Mouse (Mus musculus): ENCODE data around the gene Arl3.

The Arl3 gene

DNA sequence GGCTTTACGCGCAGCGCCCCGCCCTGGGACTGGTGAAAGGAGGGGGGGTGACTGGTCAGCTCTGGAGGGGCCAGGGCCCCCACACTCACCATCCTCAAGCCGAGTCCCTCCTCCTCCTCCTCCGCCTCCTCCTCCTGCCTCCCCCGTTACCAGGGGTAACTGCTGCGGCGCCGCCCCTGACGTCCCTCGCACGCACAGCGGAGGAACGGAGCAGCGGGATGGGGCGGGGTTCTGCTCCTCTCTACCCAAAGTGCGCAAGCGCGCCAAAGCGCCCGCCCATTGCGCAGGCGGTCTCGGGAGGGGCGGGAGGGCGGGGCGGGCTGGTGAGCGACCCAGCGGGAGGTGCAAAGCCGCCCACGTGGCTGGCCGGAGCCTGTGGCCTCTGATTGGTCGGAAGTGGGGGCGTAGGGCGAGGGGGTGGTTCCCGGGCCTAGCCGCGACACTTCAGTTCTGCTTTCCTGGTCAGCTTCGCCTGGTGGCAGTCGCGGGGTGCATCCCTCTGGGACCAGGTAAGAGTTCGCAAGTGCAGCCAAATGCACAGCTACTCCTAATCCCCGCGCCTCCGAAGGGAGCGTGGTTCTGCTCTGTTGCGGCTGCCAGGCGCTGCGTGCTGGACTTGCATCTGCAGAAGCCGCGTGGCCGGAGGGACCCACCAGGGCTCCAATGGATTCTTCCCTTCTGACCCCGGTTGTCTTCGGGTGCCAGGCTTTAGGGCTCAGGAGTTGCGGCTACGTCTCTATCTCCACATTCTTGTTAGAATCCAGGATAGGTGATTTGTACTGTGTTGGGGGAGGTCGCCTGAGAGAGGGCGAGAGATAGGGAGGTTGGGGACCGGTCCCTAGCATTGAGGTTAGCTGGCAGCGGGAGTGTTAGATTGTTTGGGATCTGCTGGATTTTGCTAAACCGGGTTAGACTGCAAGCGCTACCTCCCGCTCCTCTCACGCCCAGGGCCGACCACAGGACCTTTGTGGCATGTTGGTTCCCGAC, at the start of gene Arl3, which contains the start of gene Sfxn2:
Gene Arl3, minus strand, starts transcription at position 248 of the 987 bp plus-strand sequence.
Gene Sfxn2, plus strand, starts transcription at position 415 of the 987 bp plus-strand sequence.
- DNase-seq (ENCODE audit: low read depth, low spot score): peak; percentile 95

DNA sequence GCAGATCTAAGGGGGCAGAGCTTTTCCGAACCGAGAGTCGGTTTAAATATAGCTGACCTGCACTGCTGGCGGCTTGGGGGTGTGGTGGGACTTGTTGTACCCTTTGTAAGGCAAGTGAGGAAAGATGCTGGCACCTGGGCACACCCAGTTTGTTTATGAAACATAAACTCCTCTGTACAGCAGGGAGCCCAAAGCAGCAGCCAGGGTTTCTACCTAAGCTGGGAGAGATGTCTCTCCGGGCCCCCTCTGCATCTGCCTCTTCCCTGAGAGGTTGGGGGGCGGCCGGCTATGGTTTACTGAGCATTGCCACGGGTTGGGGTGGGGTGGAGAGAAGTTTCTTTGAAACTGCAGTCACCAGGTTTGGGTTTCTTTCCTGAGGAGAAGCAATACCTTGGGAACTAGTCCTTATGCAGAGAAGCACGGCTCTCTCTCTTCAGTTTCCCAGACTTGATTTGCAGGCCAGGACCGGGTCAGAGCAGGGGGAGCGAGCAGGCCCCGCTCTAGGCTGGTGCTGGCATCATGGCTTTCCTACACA, 49.7 kb upstream of the Arl3 start:
- DNase-seq (ENCODE audit: low read depth, low spot score): no peak

DNA sequence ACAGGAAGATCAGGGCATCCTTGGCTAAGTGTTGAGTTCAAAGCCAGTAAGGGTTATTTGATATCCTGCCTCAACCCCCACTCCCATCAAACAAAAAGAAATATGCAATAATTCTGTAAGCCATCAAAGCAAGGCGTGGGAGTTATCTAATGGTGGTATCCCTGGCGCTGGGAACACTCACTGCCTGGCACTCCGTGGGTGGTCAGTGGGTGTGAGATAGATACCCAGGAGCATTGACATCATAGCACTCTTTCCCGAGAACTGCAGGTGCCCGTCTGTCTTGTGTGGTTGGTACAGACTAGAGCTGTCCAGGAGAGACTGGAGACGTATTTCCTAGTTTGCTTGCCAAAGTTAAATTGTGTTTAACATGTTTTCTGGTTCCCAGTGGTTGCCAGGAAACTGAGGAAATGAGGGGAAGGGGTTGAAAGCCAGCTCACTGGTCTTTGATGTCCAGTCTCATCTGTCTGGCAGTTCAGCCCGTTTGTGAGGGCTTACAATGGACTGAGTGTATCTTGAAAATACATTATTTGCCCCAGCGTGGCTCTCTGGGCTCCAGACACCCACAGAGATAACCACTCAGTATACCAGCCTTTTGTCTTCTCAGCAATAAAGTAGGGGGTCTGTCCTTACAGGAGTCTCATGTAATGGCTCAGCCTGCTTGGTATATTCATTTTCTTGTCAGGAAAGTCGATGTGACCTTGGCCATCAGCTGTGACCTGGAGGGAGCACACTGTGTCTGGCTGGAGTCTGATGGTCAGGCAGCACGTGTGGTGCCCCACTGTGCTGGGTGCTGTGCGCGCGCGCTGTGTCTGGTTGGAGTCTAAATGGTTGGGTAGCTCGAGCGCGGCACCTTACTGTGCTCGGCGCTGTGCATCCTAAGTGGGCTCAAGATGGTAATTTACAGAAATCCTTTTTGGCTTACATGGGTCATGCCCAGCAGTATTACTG, 48.5 kb upstream of the Arl3 start:
- DNase-seq (ENCODE audit: low read depth, low spot score): no peak

DNA sequence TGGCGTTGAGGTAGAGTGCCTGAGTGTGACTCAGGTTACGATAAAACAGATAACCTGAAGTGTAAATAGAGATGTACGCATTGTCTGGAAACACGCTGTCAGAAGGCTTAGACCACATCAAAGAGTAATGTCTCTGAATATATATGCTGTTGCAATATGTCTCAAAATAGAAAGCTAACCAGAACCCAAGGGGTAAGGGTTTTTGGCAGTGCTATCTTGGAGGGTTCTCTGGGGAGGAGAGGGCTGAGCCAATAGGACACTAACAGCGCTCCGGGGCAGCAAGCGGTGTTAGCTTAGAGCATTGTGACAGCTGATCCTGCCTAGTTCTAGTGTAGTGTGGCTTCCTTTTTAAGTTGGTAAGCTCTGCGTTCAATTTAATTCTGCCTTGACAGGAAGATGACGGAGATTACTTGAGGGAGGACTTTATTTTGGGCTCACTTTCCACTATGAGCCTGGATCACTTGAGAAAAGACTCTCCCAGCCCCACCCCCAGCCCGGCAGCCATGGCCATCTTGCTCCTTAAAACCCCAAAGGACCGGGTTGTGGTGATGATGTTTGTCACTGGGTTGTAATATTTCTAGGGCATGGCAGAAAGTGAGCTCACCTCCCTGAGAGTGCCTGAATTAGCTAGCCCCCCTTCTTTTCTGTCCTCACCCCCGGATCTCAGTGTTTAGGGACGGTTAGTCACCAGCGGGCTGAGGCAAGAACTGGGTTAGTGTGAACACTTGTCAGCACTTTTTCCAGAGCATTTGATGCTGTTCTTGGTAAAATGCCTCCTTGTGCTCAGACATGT, 47.2 kb upstream of the Arl3 start:
- peak; percentile 79 for DNase-seq (ENCODE audit: low read depth, low spot score)

DNA sequence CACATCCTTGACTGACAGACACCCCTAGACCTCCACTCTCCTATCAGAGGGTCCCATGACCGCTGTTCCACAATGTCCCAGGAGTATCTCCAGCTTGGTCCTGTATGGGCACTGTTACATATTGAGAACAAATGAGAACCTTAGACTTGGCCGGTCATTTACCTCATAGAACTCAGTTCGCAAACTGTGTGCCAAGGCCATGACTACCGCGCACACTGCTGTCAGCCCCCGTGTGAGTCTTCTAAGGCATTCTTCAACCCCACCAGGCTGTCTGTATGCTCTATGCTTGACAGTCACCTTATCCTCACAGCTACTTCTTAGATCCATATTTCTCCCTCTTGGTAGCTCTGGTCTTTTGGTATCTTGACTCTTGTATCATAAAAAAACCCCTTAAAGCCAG, 46.5 kb upstream of the Arl3 start:
- DNase-seq (ENCODE audit: low read depth, low spot score): no peak

DNA sequence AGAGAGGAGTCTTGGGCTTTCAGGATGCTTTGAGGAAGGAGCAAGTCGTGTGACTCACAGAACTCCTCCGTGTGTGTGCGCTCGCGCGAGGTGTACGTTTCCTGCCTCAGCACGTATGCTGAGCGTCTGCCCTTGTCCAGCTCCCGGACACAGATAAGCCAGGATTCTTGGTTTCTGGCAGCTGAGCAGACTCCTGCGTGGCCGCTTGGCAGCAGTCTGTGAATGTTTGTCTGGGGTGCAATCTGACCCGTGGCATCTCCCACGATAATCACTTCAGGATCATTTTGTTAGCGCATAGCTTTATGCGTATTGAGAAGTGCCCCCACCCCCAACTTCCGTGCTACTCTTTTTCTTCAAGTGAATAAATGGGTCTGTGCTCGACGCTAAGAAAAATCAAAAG, 46.0 kb upstream of the Arl3 start:
- no peak for DNase-seq (ENCODE audit: low read depth, low spot score)

DNA sequence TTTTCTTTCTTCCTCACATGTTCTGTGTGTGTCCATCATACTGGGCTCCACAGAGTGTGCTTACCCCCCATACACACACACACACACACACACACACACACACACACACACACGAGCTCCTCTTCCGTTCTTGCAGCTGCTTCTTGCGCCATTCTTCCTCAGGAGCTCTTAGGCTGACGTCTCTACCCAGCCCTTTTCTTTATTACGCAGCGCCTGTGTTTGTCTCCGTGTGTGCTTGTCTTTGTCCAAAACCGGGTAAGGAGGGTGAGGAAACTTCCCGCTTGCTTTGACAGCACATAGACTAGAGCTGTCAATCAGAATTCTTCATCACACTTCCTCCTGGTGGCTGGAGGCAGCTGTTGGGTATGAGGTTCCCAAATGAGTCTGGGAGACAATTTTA, 45.3 kb upstream of the Arl3 start:
- no peak for DNase-seq (ENCODE audit: low read depth, low spot score)

DNA sequence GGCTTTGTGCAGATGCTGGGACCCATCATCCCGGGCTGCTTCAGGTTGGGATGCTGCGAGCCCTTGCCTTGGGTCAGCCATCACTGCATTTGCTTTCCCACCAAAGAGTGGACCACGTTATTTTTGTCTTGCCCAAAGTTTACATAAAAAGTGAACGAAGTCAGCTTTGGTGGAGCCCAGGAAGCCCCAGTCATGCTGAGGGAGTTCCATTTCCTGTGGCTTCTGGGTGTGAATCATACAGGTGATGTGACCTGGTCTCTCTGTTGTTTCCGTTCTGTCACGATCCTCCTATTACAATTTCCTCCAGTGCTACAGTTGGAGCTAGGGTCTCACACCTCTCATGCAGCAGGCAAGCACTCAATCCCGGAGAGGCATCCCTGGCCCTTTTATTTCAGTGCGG, 44.4 kb upstream of the Arl3 start:
- no peak for DNase-seq (ENCODE audit: low read depth, low spot score)

DNA sequence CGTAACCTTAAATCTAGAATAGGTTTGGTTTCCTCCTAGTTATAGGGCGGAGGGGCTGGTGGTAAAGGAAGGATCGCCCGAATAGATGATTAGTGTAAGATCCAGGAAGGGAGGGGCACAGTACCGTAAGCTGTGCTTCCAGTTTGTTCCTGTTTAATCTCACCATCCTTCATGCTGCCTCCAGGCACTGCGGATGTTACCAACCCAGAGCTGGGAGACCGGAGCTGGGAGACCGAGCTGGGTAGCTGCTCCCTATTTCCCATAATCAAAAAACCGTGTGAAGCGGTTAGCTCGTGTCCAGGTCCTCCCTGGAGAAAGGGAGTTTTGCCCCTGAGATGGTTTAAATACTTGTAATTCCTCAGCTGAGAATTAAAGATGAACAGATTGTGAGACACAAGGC, 43.4 kb upstream of the Arl3 start:
- no peak for DNase-seq (ENCODE audit: low read depth, low spot score)

DNA sequence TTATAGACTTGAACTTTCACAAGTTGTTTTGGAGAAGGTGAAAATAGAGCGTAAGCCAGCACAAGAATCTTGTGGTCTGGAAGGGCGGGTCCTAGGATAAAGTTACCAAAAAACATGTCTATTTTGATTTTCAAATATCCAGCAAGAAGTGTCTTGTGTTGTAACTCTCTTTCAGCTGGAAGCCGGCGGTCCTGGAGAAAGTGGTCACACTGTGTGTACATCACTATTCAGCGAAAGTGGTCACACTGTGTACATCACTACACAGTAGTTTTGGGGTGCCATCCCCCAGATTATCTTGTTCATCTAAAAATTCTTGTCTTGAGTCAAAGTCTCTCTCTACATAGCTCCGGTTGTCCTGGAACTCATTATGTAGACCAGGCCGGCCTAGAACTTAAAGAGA, 35.2 kb upstream of the Arl3 start:
- DNase-seq (ENCODE audit: low read depth, low spot score): no peak

DNA sequence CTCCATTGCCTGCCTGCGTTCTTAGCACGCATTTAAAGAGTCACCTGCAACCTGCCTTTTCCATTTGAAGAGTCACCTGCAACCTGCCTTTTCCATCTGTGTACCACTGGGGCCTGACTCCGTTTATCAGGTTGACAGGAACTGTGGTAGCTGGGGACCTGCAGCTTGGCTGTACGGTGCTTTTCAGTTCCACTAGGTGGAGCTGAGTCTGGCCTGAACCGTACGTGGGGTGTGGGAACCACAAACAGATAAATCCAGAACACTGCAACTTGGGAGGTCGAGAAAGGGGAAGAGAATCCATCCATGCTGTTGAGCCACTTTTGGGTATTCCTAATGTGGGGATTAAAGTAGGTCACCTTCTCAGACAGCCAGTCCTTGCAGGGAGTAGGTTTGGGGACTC, 34.4 kb upstream of the Arl3 start:
- DNase-seq (ENCODE audit: low read depth, low spot score): no peak

DNA sequence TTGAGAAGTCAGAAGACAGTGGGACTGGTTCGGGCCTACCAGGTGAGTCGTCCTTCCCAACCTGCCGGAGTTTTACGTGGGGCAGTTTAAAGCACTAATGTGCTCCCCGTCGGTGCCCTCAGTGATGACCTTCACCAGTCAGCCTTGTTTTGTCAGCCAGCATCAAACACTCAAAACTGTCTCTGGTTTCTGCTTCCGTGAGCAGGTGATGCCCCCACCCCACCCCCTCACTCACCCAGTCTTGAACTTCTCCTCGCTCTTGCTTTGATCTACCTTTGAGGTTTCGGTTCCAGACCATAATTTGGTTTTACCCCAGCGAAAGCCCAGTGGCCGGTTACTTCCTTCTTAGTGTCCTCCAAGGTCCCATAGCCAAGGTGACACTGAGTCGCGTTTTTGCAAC, 33.7 kb upstream of the Arl3 start:
- no peak for DNase-seq (ENCODE audit: low read depth, low spot score)

DNA sequence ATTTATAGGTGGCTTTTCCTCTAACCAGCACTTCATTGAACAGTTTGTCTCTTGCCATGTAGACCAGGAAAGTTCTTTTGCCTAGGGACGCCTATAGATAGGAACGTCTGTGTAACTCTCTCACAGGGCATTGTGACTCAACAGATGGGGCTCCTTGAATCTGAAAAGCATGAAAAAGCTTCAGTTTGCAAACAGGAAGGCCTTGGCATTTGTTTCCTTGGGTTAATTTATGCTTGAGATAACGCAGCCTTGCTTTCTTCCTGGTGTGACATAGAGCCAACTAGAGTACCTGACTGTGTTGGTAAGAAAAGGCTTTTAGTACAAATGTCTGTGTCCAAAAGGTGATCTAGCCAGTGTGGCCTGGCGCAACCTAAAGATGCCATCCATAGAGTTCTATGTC, 29.4 kb upstream of the Arl3 start:
- DNase-seq (ENCODE audit: low read depth, low spot score): no peak

DNA sequence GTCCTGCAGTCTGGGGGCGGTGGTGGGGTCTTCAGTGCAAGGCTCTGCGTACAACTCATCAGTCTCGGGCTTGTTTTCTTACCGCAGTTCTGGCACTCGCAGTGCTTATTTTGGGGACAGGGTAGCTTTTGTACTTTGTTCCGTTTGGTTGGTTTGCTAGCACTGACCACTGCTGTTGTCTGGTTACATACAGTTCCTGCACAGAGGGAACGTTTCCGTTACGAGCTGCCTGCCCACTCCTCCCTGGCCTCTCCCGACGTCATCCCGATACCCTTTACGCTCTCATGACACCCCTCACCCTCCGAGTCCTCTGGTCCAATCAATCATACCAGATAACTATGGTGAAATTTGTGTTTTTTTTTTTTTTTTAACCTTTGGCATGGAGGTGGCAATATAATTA, 28.5 kb upstream of the Arl3 start:
- DNase-seq (ENCODE audit: low read depth, low spot score): no peak

DNA sequence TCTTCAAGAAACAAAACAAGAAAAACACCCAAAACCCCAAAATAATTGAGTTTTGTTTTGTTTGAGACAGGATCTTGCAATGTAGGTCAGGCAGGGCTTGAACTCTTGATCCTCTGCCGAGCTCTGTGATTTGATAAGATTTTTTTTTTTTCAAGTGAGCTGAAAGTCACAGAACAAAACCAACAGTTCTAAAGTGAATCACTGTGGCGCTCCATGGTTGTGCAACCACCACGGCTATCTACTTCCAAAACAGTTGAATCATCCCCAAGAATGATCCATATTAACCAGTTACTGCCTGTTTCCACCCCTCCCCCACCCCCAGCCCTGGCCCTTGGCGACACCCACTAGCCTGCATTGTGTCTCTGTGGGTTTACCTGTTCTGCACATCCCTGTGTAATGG, 27.4 kb upstream of the Arl3 start:
- DNase-seq (ENCODE audit: low read depth, low spot score): no peak

DNA sequence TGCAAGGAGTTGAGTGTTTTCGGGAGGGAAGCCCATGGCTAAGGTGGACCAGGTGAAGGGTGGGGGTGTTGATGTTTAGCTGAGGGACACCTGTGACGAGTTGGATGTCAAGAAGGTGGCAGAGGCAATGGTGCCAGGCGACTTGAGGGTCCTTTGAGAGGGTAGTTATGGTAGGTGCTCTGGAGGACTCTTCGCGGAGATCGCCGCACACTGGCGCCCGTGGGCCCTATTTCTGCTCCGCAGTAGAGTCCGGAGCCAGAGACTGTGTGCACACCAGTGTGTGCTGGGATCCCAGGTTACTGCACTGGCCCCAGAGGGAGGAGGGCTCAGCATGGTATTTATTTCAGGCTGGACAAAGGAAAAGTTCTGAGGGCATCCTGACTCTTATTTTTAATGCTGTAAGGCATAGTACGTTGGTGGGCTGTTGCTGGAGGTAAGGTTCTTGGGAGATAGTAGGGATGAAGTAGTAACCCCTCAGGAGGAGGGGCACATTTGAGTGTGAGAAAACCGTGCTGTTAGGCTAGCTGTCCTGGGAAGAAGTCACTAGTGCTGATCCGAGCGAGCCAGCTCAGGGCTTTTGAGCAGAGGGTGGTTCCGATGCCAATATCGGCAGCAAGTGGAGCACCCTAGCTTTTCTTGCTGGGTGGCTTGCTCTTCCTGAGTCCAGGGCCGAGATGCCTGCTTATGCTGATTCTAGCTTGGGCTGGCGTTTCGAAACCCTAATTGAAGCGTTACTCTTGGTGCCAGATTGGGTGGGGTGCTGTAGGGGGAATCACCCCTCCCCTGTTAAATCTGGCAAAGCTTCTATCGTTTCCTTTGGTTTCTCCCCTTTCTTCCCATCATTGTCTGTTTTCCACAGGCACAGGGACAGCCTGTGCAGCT, 26.6 kb upstream of the Arl3 start:
- DNase-seq (ENCODE audit: low read depth, low spot score): no peak

DNA sequence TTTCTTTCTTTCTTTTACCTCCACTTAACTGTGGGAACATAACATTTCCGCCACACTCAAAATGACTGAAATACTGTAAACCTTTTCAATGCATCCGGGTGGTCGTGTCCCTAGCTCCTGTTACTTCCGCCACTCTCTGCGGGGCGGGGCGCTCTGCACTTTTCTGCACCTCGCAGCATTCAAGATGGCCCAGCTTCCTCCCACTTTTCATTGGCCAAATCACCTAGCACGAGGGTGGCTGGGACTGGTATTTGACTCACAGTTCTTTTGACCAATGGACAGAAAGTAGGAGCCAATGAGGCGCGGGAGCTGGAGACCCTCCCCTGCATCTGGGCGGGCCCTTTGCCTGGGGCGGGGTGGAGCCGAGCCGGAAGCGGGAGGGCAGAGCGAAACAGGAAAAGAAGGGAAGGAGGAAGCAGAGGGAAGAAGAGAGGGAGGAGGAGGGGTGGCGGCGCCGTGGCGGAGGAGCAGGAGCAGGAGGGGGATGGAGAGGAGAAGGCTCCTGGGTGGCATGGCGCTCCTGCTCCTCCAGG, 25.8 kb upstream of the Arl3 start, which contains the start of gene Wbp1l:
Gene Wbp1l, plus strand, starts transcription at position 365 of the 533 bp plus-strand sequence.
- peak; percentile 99 for DNase-seq (ENCODE audit: low read depth, low spot score)

DNA sequence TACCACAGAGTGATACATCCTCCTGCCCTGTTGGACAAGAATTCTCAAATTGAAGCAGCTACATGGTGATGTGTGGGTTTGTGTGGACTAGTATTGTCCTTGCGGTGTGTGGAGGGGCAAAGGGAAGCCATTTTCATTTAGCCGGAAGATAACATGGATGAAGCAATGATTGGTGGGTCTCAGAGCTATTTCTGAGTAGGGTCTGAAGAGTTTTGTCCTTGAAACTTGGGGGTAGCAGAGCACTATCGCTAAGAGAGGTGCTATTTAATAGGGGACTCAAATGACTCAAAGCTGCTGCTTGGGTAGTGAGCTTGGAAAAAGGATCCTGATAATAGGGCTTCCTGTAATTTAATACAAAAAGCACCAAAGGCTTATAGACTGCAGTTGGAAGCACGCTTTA, 25.2 kb upstream of the Arl3 start:
- DNase-seq (ENCODE audit: low read depth, low spot score): no peak

DNA sequence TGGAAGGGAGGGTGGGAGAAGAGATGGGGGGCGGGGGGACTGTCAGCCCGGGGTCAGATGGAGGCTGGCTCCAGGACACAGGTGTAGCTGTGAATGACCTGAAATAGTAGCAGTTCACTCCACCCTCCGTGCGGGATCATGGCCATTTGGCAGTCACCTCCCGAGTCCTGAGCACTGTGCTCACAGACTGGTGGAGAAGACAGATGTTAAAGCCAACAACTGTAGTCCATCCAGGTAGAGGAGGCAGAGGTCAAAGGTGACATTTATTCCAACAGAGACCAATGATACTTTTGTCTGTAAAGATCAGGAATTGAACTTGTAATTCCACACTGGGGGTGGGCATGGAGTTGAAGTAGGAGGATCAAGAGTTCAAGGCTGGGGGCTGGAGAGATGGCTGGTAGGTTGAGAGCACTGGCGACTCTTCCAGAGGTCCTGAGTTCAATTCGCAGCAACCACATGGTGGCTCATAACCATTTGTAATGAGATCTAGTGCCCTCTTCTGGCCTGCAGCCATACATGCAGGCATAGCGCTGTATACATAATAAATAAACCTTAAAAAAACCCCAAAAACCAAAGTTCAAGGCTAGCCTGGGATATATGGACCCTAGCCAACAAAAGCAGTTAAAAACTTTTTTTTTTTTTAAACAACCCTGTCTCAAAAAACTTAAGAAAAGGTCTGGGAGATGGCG, 19.9 kb upstream of the Arl3 start:
- no peak for DNase-seq (ENCODE audit: low read depth, low spot score)
